In the genomic region with DNA sequence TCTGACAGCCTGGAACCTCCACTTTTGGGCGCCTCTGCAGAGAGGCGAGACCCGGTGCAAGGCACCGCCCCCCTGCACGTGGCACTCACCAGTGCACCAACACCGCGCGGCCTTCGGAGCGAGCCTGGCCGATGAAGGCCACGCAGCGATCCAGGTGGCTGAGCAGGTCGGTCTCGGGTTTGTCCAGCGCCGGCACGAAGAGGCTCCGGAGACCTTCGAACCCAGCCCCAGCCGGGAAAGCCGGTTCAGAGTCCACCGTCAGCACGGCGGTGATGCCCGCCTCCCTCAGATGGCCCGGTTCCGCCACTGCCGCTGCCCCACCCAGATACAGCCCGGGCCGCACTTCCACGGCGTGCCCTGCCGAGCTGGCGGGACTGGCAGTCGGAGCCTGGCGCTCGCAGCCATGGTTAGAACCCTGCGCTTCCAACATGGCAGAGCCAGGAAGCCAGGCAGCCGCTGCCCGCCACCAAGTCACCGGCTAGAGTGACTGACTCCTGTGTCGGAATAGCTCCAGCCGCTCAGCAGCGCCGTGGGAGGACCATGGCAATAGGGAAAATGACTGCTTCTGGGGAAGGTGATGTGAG, we compare ENCODE assay signal across 8 mouse cellular contexts. TPM values are rescaled to one million over a fixed set of nuclear protein-coding genes. Genes with fewer than 3 reads are reported as not detected.
A peak's percentile ranks its signal among the peaks of the same experiment; 100 is the strongest.
DNase-seq lines count a peak whose midpoint lies in the region; ATAC-seq and TF ChIP-seq lines count a peak whose summit lies in the region.

A gene (plus strand): TSS at position 88 of the 584 bp plus-strand sequence.
A gene (minus strand): TSS at position 563 of the 584 bp plus-strand sequence.

- peaks cover 10% of the 10 kb centered on the region for H3K36me3 ChIP-seq in hindbrain, embryonic 16.5 days (ENCODE audit: control insufficient read depth, insufficient read depth, low read length)
- peaks cover 11% of the 10 kb centered on the region for H3K36me3 ChIP-seq in macrophage (ENCODE audit: inconsistent target)

- peak within 1 kb of the TSS; percentile 96 for H3K9ac ChIP-seq in hindbrain, embryonic 16.5 days (ENCODE audit: low read depth, low read length)

- intact Hi-C loops in gastrocnemius, adult 2 months (cut with DNase I), result no loop called here
- intact Hi-C loops in left cerebral cortex, adult 2 months (cut with DNase I), result no loop called here

- H3K9me3 ChIP-seq in hindbrain, embryonic 16.5 days (ENCODE audit: control insufficient read depth, low read length), result no peaks in the 10 kb centered on the region

- peak; percentile 96 for ATAC-seq in hindbrain, embryonic 16.5 days

- peak; percentile 90 for DNase-seq in adipocyte (ENCODE audit: low spot score)
- DNase-seq in gastrocnemius, adult 2 months, result peak; percentile 90
- DNase-seq in left cerebral cortex, adult 2 months (ENCODE audit: extremely low spot score in 1 of 2, low spot score in 2 of 2), result peak; percentile 84 to 86
- DNase-seq in retina, postnatal 7 days (ENCODE audit: low read depth, low spot score), result peak; percentile 79
- DNase-seq in urinary bladder, adult 2 months (ENCODE audit: low spot score), result peak; percentile 74

- peak; percentile 72 for TF ChIP-seq POLR2A in cortical plate, adult 2 months (IDR thresholded peaks at IDR 0.05; ENCODE audit: extremely low read depth, insufficient read depth, low read length)

- peak within 1 kb of the TSS; percentile 73 for H3K4me2 ChIP-seq in hindbrain, embryonic 16.5 days (ENCODE audit: low read length)

- H3K27ac ChIP-seq in cortical plate, adult 2 months (ENCODE audit: insufficient read depth, low read length), result peak within 1 kb of the TSS; percentile 62; the same call in 1 of the 2 replicates
- peak within 1 kb of the TSS; percentile 92 for H3K27ac ChIP-seq in gastrocnemius, adult 2 months
- H3K27ac ChIP-seq in hindbrain, embryonic 16.5 days (ENCODE audit: low read depth, low read length), result peak within 1 kb of the TSS; percentile 87
- H3K27ac ChIP-seq in left cerebral cortex, adult 2 months, result peak within 1 kb of the TSS; percentile 85
- no peak within 1 kb of the TSS for H3K27ac ChIP-seq in macrophage

- H3K4me1 ChIP-seq in cortical plate, adult 2 months (ENCODE audit: control insufficient read depth, insufficient read depth, low read length), result peaks cover 2% of the 10 kb centered on the region; the same call in 1 of the 2 replicates
- peaks cover 12% of the 10 kb centered on the region for H3K4me1 ChIP-seq in hindbrain, embryonic 16.5 days (ENCODE audit: control insufficient read depth, insufficient read depth, low read depth, low read length)

- H3K27me3 ChIP-seq in hindbrain, embryonic 16.5 days (replicated peaks; ENCODE audit: control insufficient read depth, insufficient read depth, low read length), result no peaks in the 10 kb centered on the region

- H3K79me2 ChIP-seq in macrophage (ENCODE audit: inconsistent target), result peaks cover 38% of the 10 kb centered on the region

- TF ChIP-seq CTCF in cortical plate, adult 2 months (IDR thresholded peaks at IDR 0.05; ENCODE audit: extremely low read depth, insufficient read depth, low read length), result peak; percentile 66
- TF ChIP-seq CTCF in gastrocnemius, adult 2 months (IDR thresholded peaks at IDR 0.05), result peak; percentile 71
- peak; percentile 74 for TF ChIP-seq CTCF in left cerebral cortex, adult 2 months (IDR thresholded peaks at IDR 0.05)

- peak within 1 kb of the TSS; percentile 82 for H3K4me3 ChIP-seq in cortical plate, adult 2 months (ENCODE audit: insufficient read depth, low read length)
- peak within 1 kb of the TSS; percentile 92 for H3K4me3 ChIP-seq in gastrocnemius, adult 2 months
- peak within 1 kb of the TSS; percentile 86 for H3K4me3 ChIP-seq in hindbrain, embryonic 16.5 days (ENCODE audit: low read length)
- H3K4me3 ChIP-seq in left cerebral cortex, adult 2 months, result peak within 1 kb of the TSS; percentile 98
- peak within 1 kb of the TSS; percentile 61 for H3K4me3 ChIP-seq in macrophage (ENCODE audit: inconsistent target)

- 1% methylated on average over 45 of the region's 46 CpGs for WGBS in hindbrain, embryonic 16.5 days
- whole genome bisulfite sequencing in macrophage (ENCODE audit: missing documents), result 0% methylated on average over 46 of the region's 46 CpGs

RNA-seq across cellular contexts. Expression of the first gene that starts in this region (rescaled TPM):
- 0.81 and 0.83 TPM in 2 replicates for polyA plus RNA-seq in cortical plate, adult 2 months (2012; rRNA removed)
- under 1 TPM in 1 of 2 experiments, not detected in 1; 0.39 TPM for total RNA-seq in gastrocnemius, adult 2 months (2021)
- 0.59 and 1.3 TPM in 2 replicates for polyA plus RNA-seq in hindbrain, embryonic 16.5 days (2015; fragmentation: Nextera tagmentation; extraction: Ambion mirVana)
- total RNA-seq in left cerebral cortex, adult 2 months (2021), result under 1 TPM; 0.45 to 0.58 TPM
- 1 to 10 TPM in 9 of 26 experiments, not detected in 17; 1.3 to 2.3 (median 1.5) TPM for total RNA-seq in macrophage (2018; cell fraction: chromatin; rRNA removed)
- total RNA-seq in macrophage (2018; cell fraction: cytosol; rRNA removed), result 1 to 10 TPM in 2 of 26 experiments, under 1 TPM in 24; 0.21 to 1.2 (median 0.51) TPM
- 1 to 10 TPM in 7 of 26 experiments, under 1 TPM in 7, not detected in 12; 0.59 to 2.0 (median 1.1) TPM for total RNA-seq in macrophage (2018; cell fraction: nucleus; rRNA removed)
- polyA plus RNA-seq in macrophage (2018), result 0.43 to 0.62 TPM (median 0.55 TPM) in 3 replicates
- polyA plus RNA-seq in urinary bladder, adult 2 months (2012; rRNA removed), result 0.81 and 1.0 TPM in 2 replicates

RNA-seq across cellular contexts. Expression of the second gene that starts in this region (rescaled TPM):
- 32.0 and 32.5 TPM in 2 replicates for polyA plus RNA-seq in cortical plate, adult 2 months (2012; rRNA removed)
- total RNA-seq in gastrocnemius, adult 2 months (2021), result 1 to 10 TPM; 4.0 to 4.1 TPM
- 44.0 and 47.0 TPM in 2 replicates for polyA plus RNA-seq in hindbrain, embryonic 16.5 days (2015; fragmentation: Nextera tagmentation; extraction: Ambion mirVana)
- 10 to 100 TPM; 14.3 to 15.5 TPM for total RNA-seq in left cerebral cortex, adult 2 months (2021)
- 10 to 100 TPM in 17 of 26 experiments, 1 to 10 TPM in 9; 3.0 to 37.0 (median 17.2) TPM for total RNA-seq in macrophage (2018; cell fraction: chromatin; rRNA removed)
- 10 to 100 TPM in 17 of 26 experiments, 1 to 10 TPM in 9; 6.9 to 18.6 (median 12.3) TPM for total RNA-seq in macrophage (2018; cell fraction: cytosol; rRNA removed)
- total RNA-seq in macrophage (2018; cell fraction: nucleus; rRNA removed), result 10 to 100 TPM in 12 of 26 experiments, 1 to 10 TPM in 14; 3.2 to 29.1 (median 9.8) TPM
- polyA plus RNA-seq in macrophage (2018), result 9.6 to 14.7 TPM (median 12.1 TPM) in 3 replicates
- 25.4 and 29.1 TPM in 2 replicates for polyA plus RNA-seq in urinary bladder, adult 2 months (2012; rRNA removed)
